In genomic region chr7:67549073-67549561, GRCm38 (mm10) we compare ENCODE assay signal across 8 mouse cellular contexts.
DNase-seq lines count a peak whose midpoint lies in the region; ATAC-seq and TF ChIP-seq lines count a peak whose summit lies in the region.

No protein-coding gene starts in this region.

- no peaks in the 10 kb centered on the region for H3K27me3 ChIP-seq in hindbrain, embryonic 15.5 days
- H3K27me3 ChIP-seq in megakaryocyte, embryonic 14.5 days (replicated peaks), result no peaks in the 10 kb centered on the region

- DNase-seq in ZHBTc4 (ENCODE audit: low read depth, low spot score), result peak; percentile 60
- peak; percentile 47 to 81 for DNase-seq in cerebellum, postnatal 4 days (ENCODE audit: low spot score in 2 of 2)
- peak; percentile 88 for DNase-seq in gastrocnemius, adult 2 months
- peak; percentile 75 to 79 for DNase-seq in layer of hippocampus, postnatal 36 days
- peak; percentile 91 to 94 for DNase-seq in right cerebral cortex, postnatal 10 days (ENCODE audit: low spot score in 2 of 2)
- DNase-seq in urinary bladder, postnatal 36 days (ENCODE audit: low spot score in 2 of 2), result peak; percentile 70 to 83

- peak; percentile 92 for ATAC-seq in hindbrain, embryonic 15.5 days (ENCODE audit: low FRiP score, low read depth)

- H3K4me3 ChIP-seq in gastrocnemius, adult 2 months, result no peak overlapping the region; the same call in 1 of the 2 replicates
- no peak overlapping the region for H3K4me3 ChIP-seq in hindbrain, embryonic 15.5 days
- H3K4me3 ChIP-seq in megakaryocyte, embryonic 14.5 days (replicated peaks), result peak overlapping the region; percentile 76

- peaks cover 12% of the 10 kb centered on the region for H3K4me1 ChIP-seq in hindbrain, embryonic 15.5 days (replicated peaks)
- H3K4me1 ChIP-seq in megakaryocyte, embryonic 14.5 days, result peaks cover 21% of the 10 kb centered on the region

- TF ChIP-seq CTCF in gastrocnemius, adult 2 months (IDR thresholded peaks at IDR 0.05), result peak; percentile 67

- 20% methylated on average over 6 of the region's 6 CpGs for WGBS in hindbrain, embryonic 15.5 days

- no peak overlapping the region; the same call in 1 of the 2 replicates for H3K4me2 ChIP-seq in hindbrain, embryonic 15.5 days

- intact Hi-C loops in gastrocnemius, adult 2 months (cut with DNase I), result loop anchor here (5.0 kb wide), 1 partner anchor 177 kb away; the partner anchor contains the start of gene Mef2a

- H3K27ac ChIP-seq in gastrocnemius, adult 2 months, result peak overlapping the region; percentile 64
- peak overlapping the region; percentile 51; the same call in 1 of the 2 replicates for H3K27ac ChIP-seq in hindbrain, embryonic 15.5 days (replicated peaks)

- no peaks in the 10 kb centered on the region for H3K9me3 ChIP-seq in hindbrain, embryonic 15.5 days
- no peaks in the 10 kb centered on the region for H3K9me3 ChIP-seq in megakaryocyte, embryonic 14.5 days

- no peaks in the 10 kb centered on the region for H3K36me3 ChIP-seq in hindbrain, embryonic 15.5 days
- peaks cover 5% of the 10 kb centered on the region for H3K36me3 ChIP-seq in megakaryocyte, embryonic 14.5 days (replicated peaks; ENCODE audit: low read length)

- H3K9ac ChIP-seq in hindbrain, embryonic 15.5 days, result no peak overlapping the region
